Mouse (Mus musculus): ENCODE measurements around the gene Aldh4a1.

- TF ChIP-seq FLI1 (IDR thresholded peaks at IDR 0.05; ENCODE audit: low read length) (no peak), GATA1 (IDR thresholded peaks at IDR 0.05; ENCODE audit: borderline replicate concordance, low read length) (no peak)
These were observed 35.3 kb upstream of the Aldh4a1 start for GRCm38 (mm10) chr4:139587370-139587769.

Data from megakaryocyte, embryonic 14.5 days (primary cell).